Mouse (Mus musculus) CH12.LX (cell line): ENCODE measurements at regions not wholly inside any gene's neighbourhood (a gene's known extent, or its start where the extent isn't known, plus 50 kb on each side); places are given as distances from the start of the nearest gene placed in this dataset.

ENCODE experiments used
- CHD1 ChIP-seq: IDR thresholded peaks from 2 replicates; pipeline ENCODE4 v1.6.1; 2012; ENCODE audit warnings: low read depth, low read length, improper control_type of control experiment, inconsistent platforms
- CHD2 ChIP-seq: IDR thresholded peaks from 2 replicates; pipeline ENCODE4 v1.6.1; 2011; ENCODE audit warnings: low read length, improper control_type of control experiment
- CTCF ChIP-seq, 2 experiments: IDR thresholded peaks in 1 of 2; conservative IDR thresholded peaks in 1 of 2; 2 replicates each; pipeline ENCODE4 v1.5.1; 2011 to 2012; ENCODE audit warnings: low read depth in 2 of 2, low read length in 2 of 2, improper control_type of control experiment in 1 of 2, inconsistent platforms in 1 of 2, mild to moderate bottlenecking in 1 of 2, moderate library complexity in 1 of 2
- EP300 ChIP-seq: IDR thresholded peaks from 2 replicates; pipeline ENCODE4 v1.6.1; 2011; ENCODE audit warnings: low read length, improper control_type of control experiment
- GABPA ChIP-seq: IDR thresholded peaks from 2 replicates; pipeline ENCODE4 v1.6.1; 2012; ENCODE audit warnings: low read depth, low read length, improper control_type of control experiment, inconsistent platforms; ENCODE audit not compliant: insufficient replicate concordance
- JUN ChIP-seq: IDR thresholded peaks from 2 replicates; pipeline ENCODE4 v1.6.1; 2011; ENCODE audit warnings: low read depth, mild to moderate bottlenecking, low read length, improper control_type of control experiment, moderate library complexity; ENCODE audit not compliant: insufficient read depth
- MAX ChIP-seq: IDR thresholded peaks from 2 replicates; pipeline ENCODE4 v1.6.1; 2011; ENCODE audit warnings: low read length, improper control_type of control experiment
- NRF1 ChIP-seq: IDR thresholded peaks from 2 replicates; pipeline ENCODE4 v1.6.1; 2014; ENCODE audit warnings: low read depth, mild to moderate bottlenecking, inconsistent platforms, low read length, improper control_type of control experiment, moderate library complexity
- POLR2A ChIP-seq: IDR thresholded peaks from 2 replicates; pipeline ENCODE4 v1.6.1; 2011; ENCODE audit warnings: low read depth, mild to moderate bottlenecking, improper control_type of control experiment, low read length
- SIN3A ChIP-seq: IDR thresholded peaks from 2 replicates; pipeline ENCODE4 v1.6.1; 2012; ENCODE audit warnings: low read length, improper control_type of control experiment, inconsistent platforms
- SMC3 ChIP-seq: IDR thresholded peaks from 2 replicates; pipeline ENCODE4 v1.6.1; 2011; ENCODE audit warnings: low read depth, low read length, improper control_type of control experiment
- TCF12 ChIP-seq: IDR thresholded peaks from 2 replicates; pipeline ENCODE4 v1.6.1; 2014; ENCODE audit warnings: low read depth, mild to moderate bottlenecking, inconsistent platforms, low read length, improper control_type of control experiment
- ZMIZ1 ChIP-seq: IDR thresholded peaks from 2 replicates; pipeline ENCODE4 v1.6.1; 2012; ENCODE audit warnings: low read depth, mild to moderate bottlenecking, inconsistent platforms, low read length, improper control_type of control experiment

- TF ChIP-seq POLR2A (no peak), EP300 (no peak), JUN (no peak), SIN3A (no peak), MAX (no peak), CTCF (conservative IDR thresholded peaks at IDR 0.05 in 1 of 2, IDR thresholded peaks at IDR 0.05 in 1 of 2; ENCODE audit: low read depth in 2 of 2, low read length in 2 of 2) (no peak), TCF12 (no peak), CHD1 (no peak), GABPA (no peak), SMC3 (no peak), NRF1 (no peak), CHD2 (no peak), ZMIZ1 (no peak)
Observed at GRCm38 (mm10) chr1:149198854-149199253, 762.2 kb downstream of the Pla2g4a start.
